Mouse (Mus musculus): ENCODE measurements at regions not wholly inside any gene's neighbourhood (a gene's known extent, or its start where the extent isn't known, plus 50 kb on each side); places are given as distances from the start of the nearest gene placed in this dataset.

DNA sequence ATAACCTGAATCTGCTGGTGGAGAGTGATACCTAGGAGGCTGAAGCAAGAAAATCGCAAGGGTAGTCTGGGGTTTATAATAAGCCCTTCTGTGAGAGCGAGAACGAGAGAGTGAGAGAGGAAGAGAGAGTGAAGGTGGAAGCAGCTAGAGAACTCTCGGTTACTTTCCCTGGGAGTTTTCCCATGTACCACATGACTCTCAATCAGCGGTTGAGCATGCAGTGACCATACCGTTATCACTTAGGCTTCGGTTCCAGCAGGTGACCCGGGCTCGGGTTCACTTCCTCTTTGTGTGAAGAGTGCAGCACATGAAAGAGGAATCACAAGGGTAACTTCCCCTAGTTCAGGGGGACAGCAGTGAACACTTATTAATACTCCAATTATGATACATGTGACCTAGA is 61.2 kb upstream of the Zc3h12c start:
- no peak for DNase-seq

DNA sequence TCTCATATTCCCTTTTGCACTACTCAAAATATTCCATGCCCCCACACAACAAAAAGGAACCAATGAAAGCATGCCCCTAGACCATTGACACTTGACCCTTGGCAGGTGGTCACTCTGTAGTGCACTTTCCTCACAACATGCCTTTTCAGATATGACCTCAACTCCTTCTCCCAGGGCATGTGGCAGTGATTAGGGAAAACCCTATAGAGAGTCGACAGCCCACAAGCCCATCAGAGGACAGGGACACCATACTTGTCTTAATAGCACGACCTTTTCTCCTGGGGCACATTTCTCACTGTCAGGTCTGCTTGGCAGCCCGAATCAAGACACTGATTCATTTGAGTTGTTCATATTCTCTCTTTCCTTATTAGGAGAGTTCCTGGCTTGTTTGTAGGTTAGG is 57.3 kb upstream of the Zc3h12c start:
- no peak for DNase-seq

DNA sequence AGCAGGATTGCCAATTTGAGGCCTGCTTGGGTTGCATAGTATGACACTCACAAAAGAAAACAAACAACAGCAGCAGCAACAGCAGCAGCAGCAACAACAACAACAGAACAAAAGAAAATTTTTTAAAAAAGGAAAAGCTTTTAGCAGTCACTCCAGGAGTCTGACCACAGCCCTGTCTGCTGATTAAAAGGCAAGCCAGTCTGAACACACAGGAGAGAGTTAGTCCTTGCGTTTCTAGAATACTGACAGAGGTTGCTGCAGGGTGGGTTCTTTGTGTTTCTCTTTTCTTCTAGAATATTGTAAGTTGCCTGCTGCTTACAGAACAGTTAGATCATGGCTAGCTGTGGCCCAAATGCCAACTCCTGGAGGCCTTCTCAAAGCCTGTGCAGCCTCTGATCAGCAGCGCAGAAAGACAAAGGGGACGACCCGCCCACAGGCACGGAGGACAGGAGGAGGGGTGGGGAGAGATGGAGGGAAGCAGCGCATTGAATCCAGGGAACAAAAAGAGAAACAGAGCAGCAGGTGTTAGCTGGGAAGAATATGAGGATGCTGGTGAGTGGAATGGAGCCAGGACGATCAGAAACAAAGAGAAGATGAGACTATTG is 55.2 kb upstream of the Zc3h12c start:
- peak in 1 of 2 experiments; percentile 4 for DNase-seq
